Mouse (Mus musculus): ENCODE measurements around the gene Abca3. TPM values are rescaled to one million over a fixed set of nuclear protein-coding genes. Genes with fewer than 3 reads are reported as not detected.

Gene Abca3
- polyA plus RNA-seq, 1 experiment, result 0.66 TPM

DNA sequence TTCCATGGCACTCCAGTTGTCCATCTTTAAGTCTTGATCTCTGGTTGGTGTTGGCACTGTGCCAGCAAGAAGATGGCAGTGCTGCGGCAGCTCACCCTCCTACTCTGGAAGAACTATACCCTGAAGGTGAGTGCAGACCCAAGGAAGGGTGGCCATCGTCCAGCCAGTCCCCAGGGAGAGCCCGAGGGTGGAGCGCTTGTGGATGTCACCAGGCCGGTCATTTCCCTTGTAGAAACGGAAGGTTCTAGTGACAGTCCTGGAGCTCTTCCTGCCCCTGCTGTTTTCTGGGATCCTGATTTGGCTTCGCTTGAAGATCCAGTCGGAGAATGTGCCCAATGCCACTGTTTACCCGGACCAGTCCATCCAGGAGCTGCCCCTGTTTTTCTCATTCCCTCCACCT, 12.7 kb downstream of the Abca3 start:
- Histone ChIP-seq H3K79me2 (ENCODE audit: control insufficient read depth, insufficient read depth) (no peaks in the 10 kb centered on the region), H3K36me3 (ENCODE audit: control insufficient read depth, insufficient read depth) (no peaks in the 10 kb centered on the region), H3K4me3 (ENCODE audit: insufficient read depth, poor library complexity, severe bottlenecking) (no peak overlapping the region), H3ac (ENCODE audit: control insufficient read depth, insufficient read length, low read depth) (no peak overlapping the region), H3K79me3 (ENCODE audit: low read depth) (no peaks in the 10 kb centered on the region), H3K27me3 (ENCODE audit: control insufficient read depth, insufficient read depth, insufficient read length) (peaks cover 20% of the 10 kb centered on the region)
- no peak for TF ChIP-seq FOSL1 (IDR thresholded peaks at IDR 0.05; ENCODE audit: insufficient read depth, low read length, poor library complexity, severe bottlenecking)
- no peak for TF ChIP-seq MYOG (IDR thresholded peaks at IDR 0.05; ENCODE audit: control insufficient read depth, extremely low read depth, insufficient read length)

DNA sequence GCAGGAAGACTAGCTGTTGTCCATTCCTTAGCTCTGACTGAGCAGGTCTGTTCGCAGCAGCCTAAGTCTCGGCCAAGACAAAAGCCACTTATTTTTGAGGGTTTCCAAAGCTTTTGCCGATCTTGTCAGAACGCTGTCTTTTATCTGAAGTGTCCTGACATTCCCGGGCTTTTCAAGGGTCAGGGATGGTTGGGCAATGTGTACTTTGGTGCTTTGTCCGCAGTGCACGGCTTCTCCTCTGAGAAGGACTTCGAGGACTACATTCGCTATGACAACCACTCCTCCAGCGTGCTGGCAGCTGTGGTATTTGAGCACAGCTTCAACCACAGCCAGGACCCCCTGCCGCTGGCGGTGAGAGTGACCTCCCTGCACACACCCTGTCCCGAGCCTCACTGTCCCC, 14.1 kb downstream of the Abca3 start:
- no peak overlapping the region for H3K4me3 ChIP-seq (ENCODE audit: insufficient read depth, poor library complexity, severe bottlenecking)

DNA sequence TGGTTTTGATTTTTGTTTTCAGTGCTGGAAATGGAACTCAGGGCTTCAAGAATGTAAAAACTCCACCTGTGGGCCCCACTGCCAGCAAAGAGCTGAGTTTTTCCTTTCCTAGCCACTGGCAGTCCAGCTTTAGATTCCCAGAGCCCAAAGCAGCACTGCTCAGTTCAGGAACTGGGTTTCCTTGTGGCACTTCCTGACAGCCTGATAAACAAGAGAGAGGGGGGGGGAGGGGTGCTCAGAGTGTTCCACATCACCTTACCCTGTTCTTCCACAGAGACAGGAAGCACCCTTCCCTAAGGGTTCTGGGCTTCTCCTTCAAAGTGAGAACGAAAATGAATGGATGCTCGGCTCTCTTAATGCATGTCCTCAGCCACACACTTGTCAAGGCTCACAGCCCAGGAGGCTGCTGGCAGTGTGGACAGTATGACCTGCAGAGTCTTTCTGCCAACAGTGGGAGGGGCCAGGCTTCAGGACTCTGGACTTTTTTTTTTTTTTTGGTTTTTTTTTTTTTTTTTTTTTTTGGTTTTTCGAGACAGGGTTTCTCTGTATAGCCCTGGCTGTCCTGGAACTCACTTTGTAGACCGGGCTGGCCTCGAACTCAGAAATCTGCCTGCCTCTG, 23.5 kb downstream of the Abca3 start:
- Histone ChIP-seq H3ac (ENCODE audit: control insufficient read depth, insufficient read length, low read depth) (no peak overlapping the region), H3K79me2 (ENCODE audit: control insufficient read depth, insufficient read depth) (no peaks in the 10 kb centered on the region), H3K4me3 (ENCODE audit: insufficient read depth, poor library complexity, severe bottlenecking) (no peak overlapping the region), H3K36me3 (ENCODE audit: control insufficient read depth, insufficient read depth) (no peaks in the 10 kb centered on the region), H3K27me3 (ENCODE audit: control insufficient read depth, insufficient read depth, insufficient read length) (peaks cover 46% of the 10 kb centered on the region), H3K79me3 (ENCODE audit: low read depth) (no peaks in the 10 kb centered on the region)
- TF ChIP-seq CEBPB (IDR thresholded peaks at IDR 0.05; ENCODE audit: low read depth) (no peak), USF1 (IDR thresholded peaks at IDR 0.05; ENCODE audit: low read depth) (no peak), CTCF (IDR thresholded peaks at IDR 0.05; ENCODE audit: control insufficient read depth, insufficient read depth, insufficient read length) (no peak), FOSL1 (IDR thresholded peaks at IDR 0.05; ENCODE audit: insufficient read depth, low read length, poor library complexity, severe bottlenecking) (no peak)

More for the DNA sequence above, 14.1 kb downstream of the Abca3 start:
- H3ac ChIP-seq (ENCODE audit: control insufficient read depth, insufficient read length, low read depth), result no peak overlapping the region
- H3K36me3 ChIP-seq (ENCODE audit: control insufficient read depth, insufficient read depth), result no peaks in the 10 kb centered on the region
- H3K79me3 ChIP-seq (ENCODE audit: low read depth), result no peaks in the 10 kb centered on the region
- peaks cover 14% of the 10 kb centered on the region for H3K27me3 ChIP-seq (ENCODE audit: control insufficient read depth, insufficient read depth, insufficient read length)
- TF ChIP-seq USF1 (IDR thresholded peaks at IDR 0.05; ENCODE audit: low read depth) (no peak), MYOD1 (IDR thresholded peaks at IDR 0.05; ENCODE audit: control insufficient read depth, insufficient read length, low read depth) (no peak), CTCF (IDR thresholded peaks at IDR 0.05; ENCODE audit: control insufficient read depth, insufficient read depth, insufficient read length) (no peak), FOSL1 (IDR thresholded peaks at IDR 0.05; ENCODE audit: insufficient read depth, low read length, poor library complexity, severe bottlenecking) (no peak), CEBPB (IDR thresholded peaks at IDR 0.05; ENCODE audit: low read depth) (no peak), MAX (IDR thresholded peaks at IDR 0.05) (no peak), MYOG (IDR thresholded peaks at IDR 0.05; ENCODE audit: control insufficient read depth, extremely low read depth, insufficient read length) (no peak)
- H3K79me2 ChIP-seq (ENCODE audit: control insufficient read depth, insufficient read depth), result no peaks in the 10 kb centered on the region

GRCm38 (mm10) chr17:24375886-24376285, 24.1 kb downstream of the Abca3 start:
- Histone ChIP-seq H3K36me3 (ENCODE audit: control insufficient read depth, insufficient read depth) (no peaks in the 10 kb centered on the region), H3K27me3 (ENCODE audit: control insufficient read depth, insufficient read depth, insufficient read length) (peaks cover 46% of the 10 kb centered on the region), H3K79me2 (ENCODE audit: control insufficient read depth, insufficient read depth) (no peaks in the 10 kb centered on the region), H3K79me3 (ENCODE audit: low read depth) (no peaks in the 10 kb centered on the region), H3ac (ENCODE audit: control insufficient read depth, insufficient read length, low read depth) (no peak overlapping the region), H3K4me3 (ENCODE audit: insufficient read depth, poor library complexity, severe bottlenecking) (no peak overlapping the region)
- TF ChIP-seq MAX (IDR thresholded peaks at IDR 0.05) (no peak), USF1 (IDR thresholded peaks at IDR 0.05; ENCODE audit: low read depth) (no peak), FOSL1 (IDR thresholded peaks at IDR 0.05; ENCODE audit: insufficient read depth, low read length, poor library complexity, severe bottlenecking) (no peak), CTCF (IDR thresholded peaks at IDR 0.05; ENCODE audit: control insufficient read depth, insufficient read depth, insufficient read length) (no peak), MYOD1 (IDR thresholded peaks at IDR 0.05; ENCODE audit: control insufficient read depth, insufficient read length, low read depth) (no peak), MYOG (IDR thresholded peaks at IDR 0.05; ENCODE audit: control insufficient read depth, extremely low read depth, insufficient read length) (no peak), CEBPB (IDR thresholded peaks at IDR 0.05; ENCODE audit: low read depth) (no peak)

DNA sequence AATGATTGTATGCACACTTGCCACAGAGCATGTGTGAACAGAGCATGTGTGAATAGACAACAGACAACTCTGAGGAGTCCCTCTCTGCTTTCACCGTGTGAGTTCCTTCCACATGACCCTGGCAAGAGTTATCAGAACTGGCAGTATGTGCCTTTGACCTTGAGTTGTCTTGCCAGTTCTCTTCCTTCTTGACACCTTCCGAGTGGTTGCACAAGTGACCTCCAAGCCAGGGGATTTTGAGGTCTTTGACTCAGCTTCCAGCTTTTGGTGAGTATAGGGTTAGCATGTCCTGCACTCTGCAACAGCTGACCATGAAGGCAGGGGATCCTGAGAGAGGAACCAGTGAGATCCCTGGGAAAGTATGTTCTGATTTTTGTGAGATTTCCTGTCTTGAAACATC, 26.7 kb downstream of the Abca3 start:
- no peak overlapping the region for H3K4me3 ChIP-seq (ENCODE audit: insufficient read depth, poor library complexity, severe bottlenecking)
- no peak for TF ChIP-seq CEBPB (IDR thresholded peaks at IDR 0.05; ENCODE audit: low read depth)
- TF ChIP-seq USF1 (IDR thresholded peaks at IDR 0.05; ENCODE audit: low read depth), result no peak
- TF ChIP-seq MYOG (IDR thresholded peaks at IDR 0.05; ENCODE audit: control insufficient read depth, extremely low read depth, insufficient read length), result no peak
- TF ChIP-seq MAX (IDR thresholded peaks at IDR 0.05), result no peak
- no peak for TF ChIP-seq FOSL1 (IDR thresholded peaks at IDR 0.05; ENCODE audit: insufficient read depth, low read length, poor library complexity, severe bottlenecking)
- TF ChIP-seq MYOD1 (IDR thresholded peaks at IDR 0.05; ENCODE audit: control insufficient read depth, insufficient read length, low read depth), result no peak
- no peak for TF ChIP-seq CTCF (IDR thresholded peaks at IDR 0.05; ENCODE audit: control insufficient read depth, insufficient read depth, insufficient read length)
- no peaks in the 10 kb centered on the region for H3K79me2 ChIP-seq (ENCODE audit: control insufficient read depth, insufficient read depth)
- no peaks in the 10 kb centered on the region for H3K79me3 ChIP-seq (ENCODE audit: low read depth)
- no peaks in the 10 kb centered on the region for H3K36me3 ChIP-seq (ENCODE audit: control insufficient read depth, insufficient read depth)
- peaks cover 56% of the 10 kb centered on the region for H3K27me3 ChIP-seq (ENCODE audit: control insufficient read depth, insufficient read depth, insufficient read length)
- no peak overlapping the region for H3ac ChIP-seq (ENCODE audit: control insufficient read depth, insufficient read length, low read depth)

GRCm38 (mm10) chr17:24383789-24384188, 32.0 kb downstream of the Abca3 start:
- no peaks in the 10 kb centered on the region for H3K36me3 ChIP-seq (ENCODE audit: control insufficient read depth, insufficient read depth)
- TF ChIP-seq MYOG (IDR thresholded peaks at IDR 0.05; ENCODE audit: control insufficient read depth, extremely low read depth, insufficient read length), result no peak
- TF ChIP-seq MYOD1 (IDR thresholded peaks at IDR 0.05; ENCODE audit: control insufficient read depth, insufficient read length, low read depth), result no peak
- TF ChIP-seq CEBPB (IDR thresholded peaks at IDR 0.05; ENCODE audit: low read depth), result no peak
- no peak for TF ChIP-seq MAX (IDR thresholded peaks at IDR 0.05)
- no peak for TF ChIP-seq USF1 (IDR thresholded peaks at IDR 0.05; ENCODE audit: low read depth)
- TF ChIP-seq FOSL1 (IDR thresholded peaks at IDR 0.05; ENCODE audit: insufficient read depth, low read length, poor library complexity, severe bottlenecking), result no peak
- no peak for TF ChIP-seq CTCF (IDR thresholded peaks at IDR 0.05; ENCODE audit: control insufficient read depth, insufficient read depth, insufficient read length)

More at GRCm38 (mm10) chr17:24383789-24384188, 32.0 kb downstream of the Abca3 start:
- Histone ChIP-seq H3K4me3 (ENCODE audit: insufficient read depth, poor library complexity, severe bottlenecking) (no peak overlapping the region), H3K79me2 (ENCODE audit: control insufficient read depth, insufficient read depth) (no peaks in the 10 kb centered on the region), H3K27me3 (ENCODE audit: control insufficient read depth, insufficient read depth, insufficient read length) (peaks cover 55% of the 10 kb centered on the region), H3K79me3 (ENCODE audit: low read depth) (no peaks in the 10 kb centered on the region), H3ac (ENCODE audit: control insufficient read depth, insufficient read length, low read depth) (no peak overlapping the region)

Measured in C2C12 (cell line).